Mouse (Mus musculus): ENCODE data around the gene Dnhd1.
"Not testable (repeated sequence)": the region's sequence is repeated elsewhere in the genome, so short reads cannot be mapped to it uniquely, and the experiment has no call there.

Gene Dnhd1

GRCm38 (mm10) chr7:105740089-105740795 is 89.6 kb downstream of the Dnhd1 start:
- DNase-seq (ENCODE audit: low spot score in 2 of 2): no peak

- DNase-seq (ENCODE audit: low spot score in 2 of 2): no peak
Measured at GRCm38 (mm10) chr7:105740851-105741250, 90.2 kb downstream of the Dnhd1 start.

- no peak for DNase-seq (ENCODE audit: low spot score in 2 of 2)
Measured at GRCm38 (mm10) chr7:105741978-105742377, 91.4 kb downstream of the Dnhd1 start.

- not testable (repeated sequence) for DNase-seq (ENCODE audit: low spot score in 2 of 2)
Measured at GRCm38 (mm10) chr7:105742539-105743215, 92.0 kb downstream of the Dnhd1 start.

GRCm38 (mm10) chr7:105743246-105743925 is 92.8 kb downstream of the Dnhd1 start:
- DNase-seq (ENCODE audit: low spot score in 2 of 2): not testable (repeated sequence)

- DNase-seq (ENCODE audit: low spot score in 2 of 2): peak; percentile 81 to 83
Measured at GRCm38 (mm10) chr7:105743926-105744590, 93.4 kb downstream of the Dnhd1 start, which contains the start of gene Taf10. TSS of gene Taf10 (minus strand) at chr7:105744361.

- DNase-seq (ENCODE audit: low spot score in 2 of 2): no peak
Measured at GRCm38 (mm10) chr7:105747776-105748175, 97.1 kb downstream of the Dnhd1 start.

GRCm38 (mm10) chr7:105751491-105752433 is 101.1 kb downstream of the Dnhd1 start, which contains the start of gene Tpp1:
TSS of gene Tpp1 (minus strand) at chr7:105752235.
- DNase-seq (ENCODE audit: low spot score in 2 of 2): peak; percentile 90 to 93

GRCm38 (mm10) chr7:105752716-105753115 is 102.1 kb downstream of the Dnhd1 start:
- no peak for DNase-seq (ENCODE audit: low spot score in 2 of 2)

- DNase-seq (ENCODE audit: low spot score in 2 of 2): no peak
Measured at GRCm38 (mm10) chr7:105753281-105753680, 102.7 kb downstream of the Dnhd1 start.

GRCm38 (mm10) chr7:105761813-105762484 is 111.3 kb downstream of the Dnhd1 start:
- no peak for DNase-seq (ENCODE audit: low spot score in 2 of 2)

- DNase-seq (ENCODE audit: low spot score in 2 of 2): no peak
Measured at GRCm38 (mm10) chr7:105762517-105763270, 112.1 kb downstream of the Dnhd1 start.

- DNase-seq (ENCODE audit: low spot score in 2 of 2): no peak
Measured at GRCm38 (mm10) chr7:105764331-105764730, 113.7 kb downstream of the Dnhd1 start.

- no peak for DNase-seq (ENCODE audit: low spot score in 2 of 2)
Measured at GRCm38 (mm10) chr7:105767729-105768165, 117.1 kb downstream of the Dnhd1 start.

GRCm38 (mm10) chr7:105769959-105770358 is 119.3 kb downstream of the Dnhd1 start:
- no peak for DNase-seq (ENCODE audit: low spot score in 2 of 2)
